Mouse (Mus musculus) hindbrain, embryonic 11.5 days (tissue): ENCODE results near the gene Gm13272. TPM values are rescaled to one million over a fixed set of nuclear protein-coding genes. Genes with fewer than 3 reads are reported as not detected.
"Not testable (repeated sequence)": the region's sequence is repeated elsewhere in the genome, so short reads cannot be mapped to it uniquely, and the experiment has no call there.

Experiments used
- ATAC-seq: fragments of 200-750 bp; cut with Nextera tagmentation; 2 replicates; pipeline ENCODE4 v1.8.0; 2017; ENCODE audit warnings: mild to moderate bottlenecking, moderate TSS enrichment, moderate library complexity; ENCODE audit not compliant: low FRiP score
- DNase-seq: peaks from one replicate; pipeline ENCODE4 v3.0.0-alpha.2; 2015; ENCODE audit warnings: low spot score
- H3K27ac ChIP-seq: fragments of 300-500 bp; sonication (generic); 2 replicates; pipeline ENCODE4 v1.5.1; 2014; ENCODE audit warnings: mild to moderate bottlenecking, low read depth, low read length
- H3K27me3 ChIP-seq: fragments of 300-500 bp; sonication (generic); 2 replicates; pipeline ENCODE4 v1.6.1; 2014; ENCODE audit warnings: mild to moderate bottlenecking, low read length, moderate library complexity, mixed read lengths; ENCODE audit not compliant: control insufficient read depth, insufficient read depth
- H3K36me3 ChIP-seq: fragments of 300-500 bp; sonication (generic); 2 replicates; pipeline ENCODE4 v1.6.1; 2014; ENCODE audit warnings: mild to moderate bottlenecking, low read length, moderate library complexity, mixed read lengths; ENCODE audit not compliant: control insufficient read depth, insufficient read depth
- H3K4me1 ChIP-seq: fragments of 300-500 bp; sonication (generic); replicated peaks from 2 replicates; pipeline ENCODE4 v1.6.1; 2014; ENCODE audit warnings: low read length, mixed read lengths; ENCODE audit not compliant: control insufficient read depth, insufficient read depth
- H3K4me2 ChIP-seq: fragments of 300-500 bp; sonication (generic); replicated peaks from 2 replicates; pipeline ENCODE4 v1.6.1; 2014; ENCODE audit warnings: mild to moderate bottlenecking, low read depth, low read length
- H3K4me3 ChIP-seq: fragments of 300-500 bp; sonication (generic); 2 replicates; pipeline ENCODE4 v1.5.1; 2014; ENCODE audit warnings: low read depth, low read length
- H3K9ac ChIP-seq: fragments of 300-500 bp; sonication (generic); 2 replicates; pipeline ENCODE4 v1.6.1; 2014; ENCODE audit warnings: low read depth, low read length
- H3K9me3 ChIP-seq: fragments of 300-500 bp; sonication (generic); 2 replicates; pipeline ENCODE4 v1.6.1; 2016; ENCODE audit warnings: low read length; ENCODE audit not compliant: control insufficient read depth
- WGBS: fragments of 180-500 bp; shearing (Covaris S2); extraction: QIAGEN DNeasy Blood & Tissue Kit; methylation state at CpG from one replicate; pipeline ENCODE4 v1.1.7; 2014; 5-methylcytosine and 5-hydroxymethylcytosine counted together
- polyA plus RNA-seq: library from polyadenylated mRNA; unstranded; fragments of >200 nt; fragmentation: Nextera tagmentation; extraction: Ambion mirVana; gene quantifications from 2 replicates; pipeline ENCODE4 v1.2.1, GENCODE M21; 2014

The Gm13272 gene
- polyA plus RNA-seq, result not detected in 2 replicates

- not testable (repeated sequence) for H3K9ac ChIP-seq, H3K4me3 ChIP-seq, H3K36me3 ChIP-seq, DNase-seq, H3K4me1 ChIP-seq, H3K27ac ChIP-seq, H3K9me3 ChIP-seq, ATAC-seq, H3K4me2 ChIP-seq, H3K27me3 ChIP-seq
- WGBS, result no CpG with 5 or more reads among the region's 29 CpGs
Measured at GRCm38 (mm10) chr4:88779550-88779949, at the start of gene Gm13272. Gm13272 (plus strand) TSS chr4:88779850.

DNA sequence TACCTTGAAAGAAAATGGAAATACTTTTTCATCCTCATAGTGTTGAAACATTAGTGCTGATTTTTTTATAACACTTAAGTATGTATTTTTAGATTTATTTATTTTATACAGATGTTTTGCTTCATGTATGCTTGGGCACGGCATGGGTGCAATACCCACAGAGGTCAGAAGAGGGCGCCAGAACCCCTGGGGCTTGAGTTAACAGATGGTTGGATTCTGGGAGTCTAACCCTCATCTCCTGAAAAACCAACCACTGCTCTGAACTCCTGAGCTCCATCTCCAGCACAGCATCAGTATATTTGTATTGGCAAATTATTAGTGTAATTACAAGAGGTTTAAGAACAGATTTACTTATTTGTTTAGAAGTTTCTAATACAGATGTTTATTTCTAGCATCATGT, 41.2 kb upstream of the Gm13272 start:
- H3K9me3 ChIP-seq, result no peaks in the 10 kb centered on the region
- H3K9ac ChIP-seq, result no peak overlapping the region
- no peaks in the 10 kb centered on the region for H3K27me3 ChIP-seq
- no peak overlapping the region for H3K27ac ChIP-seq
- H3K4me3 ChIP-seq, result no peak overlapping the region
- ATAC-seq, result no peak
- H3K4me1 ChIP-seq, result no peaks in the 10 kb centered on the region
- WGBS, result 5% methylated on average over 2 of the region's 2 CpGs
- peak; percentile 87 for DNase-seq
- H3K36me3 ChIP-seq, result no peaks in the 10 kb centered on the region
- no peak overlapping the region for H3K4me2 ChIP-seq

- WGBS, result 90% methylated on average over 6 of the region's 6 CpGs
- DNase-seq (no peak), ATAC-seq (no peak)
- Histone ChIP-seq H3K36me3 (no peaks in the 10 kb centered on the region), H3K4me2 (no peak overlapping the region), H3K27ac (no peak overlapping the region), H3K9me3 (no peaks in the 10 kb centered on the region), H3K9ac (no peak overlapping the region), H3K4me1 (no peaks in the 10 kb centered on the region), H3K4me3 (no peak overlapping the region), H3K27me3 (no peaks in the 10 kb centered on the region)
Measured at GRCm38 (mm10) chr4:88739036-88739435, 40.6 kb upstream of the Gm13272 start.

- DNase-seq (no peak), ATAC-seq (no peak)
- H3K9me3 ChIP-seq, result no peaks in the 10 kb centered on the region
- H3K27me3 ChIP-seq, result no peaks in the 10 kb centered on the region
- no peak overlapping the region for H3K9ac ChIP-seq
- WGBS, result 93% methylated on average over 4 of the region's 4 CpGs
- H3K4me2 ChIP-seq, result no peak overlapping the region
- H3K27ac ChIP-seq, result no peak overlapping the region
- H3K4me1 ChIP-seq, result no peaks in the 10 kb centered on the region
- H3K4me3 ChIP-seq, result no peak overlapping the region
- H3K36me3 ChIP-seq, result no peaks in the 10 kb centered on the region
Measured at GRCm38 (mm10) chr4:88741426-88741825, 38.2 kb upstream of the Gm13272 start.

DNA sequence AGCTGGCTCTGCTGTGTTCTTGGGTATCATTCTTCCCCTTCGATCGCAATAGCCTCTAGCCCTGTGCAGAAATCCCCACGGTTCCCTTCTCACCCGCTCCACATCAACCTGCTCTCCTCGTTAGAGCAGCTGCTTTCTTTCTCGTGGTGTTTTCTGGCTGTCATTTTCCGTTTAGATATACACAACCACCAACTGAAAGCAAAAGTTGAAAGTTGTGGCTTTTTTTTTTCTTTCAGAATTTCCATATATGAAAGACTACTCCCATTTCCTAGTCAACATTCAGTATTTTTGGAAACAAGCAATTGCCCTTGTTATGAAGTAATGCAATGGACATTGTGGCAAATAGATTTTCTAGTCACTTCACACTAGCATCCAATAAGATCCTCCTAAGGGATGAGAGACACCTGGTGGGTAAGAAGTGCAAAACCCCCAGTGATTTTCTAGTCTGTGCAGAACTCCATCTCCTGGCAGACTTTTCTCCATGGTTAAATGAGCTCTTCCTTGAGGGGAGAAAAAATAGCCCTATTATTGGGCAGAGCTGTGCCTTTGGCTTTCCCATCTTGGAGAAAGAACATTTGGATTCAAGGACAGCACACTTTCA, 36.8 kb upstream of the Gm13272 start:
- Histone ChIP-seq H3K27me3 (no peaks in the 10 kb centered on the region), H3K4me2 (no peak overlapping the region), H3K4me1 (no peaks in the 10 kb centered on the region), H3K9ac (no peak overlapping the region), H3K27ac (no peak overlapping the region), H3K4me3 (no peak overlapping the region), H3K9me3 (no peaks in the 10 kb centered on the region), H3K36me3 (no peaks in the 10 kb centered on the region)
- no peak for ATAC-seq
- 82% methylated on average over 7 of the region's 7 CpGs for WGBS
- no peak for DNase-seq

DNA sequence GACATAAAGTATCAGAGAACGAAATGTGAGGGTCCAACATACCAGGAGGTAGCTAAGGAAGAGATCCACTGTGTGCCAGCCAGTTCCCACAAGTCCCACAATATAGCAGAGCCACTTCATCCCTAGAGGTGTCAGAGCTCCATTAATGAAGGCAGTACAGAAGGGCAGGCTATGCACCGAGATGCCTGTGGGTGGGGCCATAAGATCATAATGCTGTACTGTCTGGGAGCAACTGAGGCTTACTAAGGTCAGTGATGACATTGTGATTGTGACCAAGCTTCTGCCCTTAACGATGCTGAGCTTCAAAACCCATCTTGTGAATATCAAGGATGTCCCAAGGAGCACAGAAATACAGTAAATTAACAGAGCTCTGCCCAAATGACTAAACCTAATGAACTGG, 35.4 kb upstream of the Gm13272 start:
- Histone ChIP-seq H3K27ac (no peak overlapping the region), H3K4me1 (no peaks in the 10 kb centered on the region), H3K4me2 (no peak overlapping the region), H3K9ac (no peak overlapping the region), H3K4me3 (no peak overlapping the region), H3K27me3 (no peaks in the 10 kb centered on the region), H3K9me3 (no peaks in the 10 kb centered on the region), H3K36me3 (no peaks in the 10 kb centered on the region)
- ATAC-seq (no peak), DNase-seq (no peak)
- 80% methylated on average over 3 of the region's 3 CpGs for WGBS

GRCm38 (mm10) chr4:88749926-88750325, 29.7 kb upstream of the Gm13272 start:
- Histone ChIP-seq H3K4me2 (no peak overlapping the region), H3K27me3 (no peaks in the 10 kb centered on the region), H3K27ac (no peak overlapping the region), H3K9ac (no peak overlapping the region), H3K4me3 (no peak overlapping the region), H3K9me3 (no peaks in the 10 kb centered on the region), H3K36me3 (no peaks in the 10 kb centered on the region), H3K4me1 (no peaks in the 10 kb centered on the region)
- no peak for ATAC-seq
- 60% methylated on average over 6 of the region's 6 CpGs for WGBS
- no peak for DNase-seq

DNA sequence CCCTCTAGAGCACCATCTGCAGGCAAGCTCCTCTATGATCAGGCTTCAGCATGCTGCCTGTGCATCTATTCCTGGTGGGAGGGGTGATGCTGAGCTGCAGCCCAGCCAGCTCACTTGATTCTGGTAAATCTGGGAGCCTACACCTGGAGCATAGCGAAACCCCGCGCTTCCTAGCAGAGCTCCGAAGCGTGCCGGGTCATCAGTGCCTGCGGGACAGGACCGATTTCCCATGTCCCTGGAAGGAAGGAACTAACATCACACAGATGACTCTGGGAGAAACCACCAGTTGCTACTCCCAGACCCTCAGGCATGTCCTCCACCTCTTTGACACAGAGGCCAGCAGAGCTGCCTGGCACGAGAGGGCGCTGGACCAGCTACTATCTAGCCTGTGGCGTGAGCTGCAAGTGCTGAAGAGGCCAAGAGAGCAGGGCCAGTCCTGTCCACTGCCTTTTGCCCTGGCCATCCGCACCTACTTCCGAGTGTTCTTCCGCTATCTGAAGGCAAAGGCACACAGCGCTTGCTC, 24.8 kb upstream of the Gm13272 start, which contains the start of gene Gm13271:
Gene Gm13271, plus strand, starts transcription at position 51 of the 523 bp plus-strand sequence.
- H3K9ac ChIP-seq, H3K4me3 ChIP-seq, H3K4me2 ChIP-seq, H3K36me3 ChIP-seq, H3K9me3 ChIP-seq, H3K27me3 ChIP-seq, H3K4me1 ChIP-seq, ATAC-seq, DNase-seq, H3K27ac ChIP-seq: not testable (repeated sequence)
- WGBS, result 79% methylated on average over 15 of the region's 15 CpGs
